Mouse (Mus musculus) retina, embryonic 14.5 days (tissue): ENCODE data around the gene Rpl14.

ENCODE experiments used
- DNase-seq: peaks from one replicate; pipeline ENCODE4 v3.0.0-alpha.2; 2015; ENCODE audit warnings: low spot score

The Rpl14 gene

GRCm38 (mm10) chr9:120571593-120572385 lies 545 bp downstream of the Rpl14 start:
- DNase-seq: no peak

- no peak for DNase-seq
Measured at GRCm38 (mm10) chr9:120575748-120576661, 4.8 kb downstream of the Rpl14 start.

GRCm38 (mm10) chr9:120576662-120577013 lies 5.4 kb downstream of the Rpl14 start:
- DNase-seq: no peak

- DNase-seq: peak; percentile 98
Measured at GRCm38 (mm10) chr9:120577133-120577651, 5.9 kb downstream of the Rpl14 start.

- DNase-seq: no peak
Measured at GRCm38 (mm10) chr9:120577706-120578405, 6.6 kb downstream of the Rpl14 start.

GRCm38 (mm10) chr9:120578701-120579100 lies 7.5 kb downstream of the Rpl14 start:
- DNase-seq: no peak

- no peak for DNase-seq
Measured at GRCm38 (mm10) chr9:120579808-120580207, 8.6 kb downstream of the Rpl14 start.

- DNase-seq: peak; percentile 49
Measured at GRCm38 (mm10) chr9:120581941-120582618, 10.8 kb downstream of the Rpl14 start.

GRCm38 (mm10) chr9:120582619-120583308 lies 11.5 kb downstream of the Rpl14 start:
- peak; percentile 96 for DNase-seq

GRCm38 (mm10) chr9:120583314-120583713 lies 12.1 kb downstream of the Rpl14 start:
- DNase-seq: no peak

- DNase-seq: peak; percentile 93
Measured at GRCm38 (mm10) chr9:120586546-120586945, 15.3 kb downstream of the Rpl14 start.

- peak; percentile 88 for DNase-seq
Measured at GRCm38 (mm10) chr9:120591490-120591889, 20.2 kb downstream of the Rpl14 start.

- DNase-seq: no peak
Measured at GRCm38 (mm10) chr9:120593383-120594101, 22.3 kb downstream of the Rpl14 start.

- no peak for DNase-seq
Measured at GRCm38 (mm10) chr9:120594839-120595238, 23.6 kb downstream of the Rpl14 start.

- DNase-seq: no peak
Measured at GRCm38 (mm10) chr9:120595306-120595705, 24.1 kb downstream of the Rpl14 start.

GRCm38 (mm10) chr9:120601488-120602171 lies 30.4 kb downstream of the Rpl14 start:
- DNase-seq: peak; percentile 92

- no peak for DNase-seq
Measured at GRCm38 (mm10) chr9:120602172-120602838, 31.1 kb downstream of the Rpl14 start.

- peak; percentile 95 for DNase-seq
Measured at GRCm38 (mm10) chr9:120602839-120603511, 31.7 kb downstream of the Rpl14 start.
